Mouse (Mus musculus): ENCODE data around the gene Smim8.

DNA sequence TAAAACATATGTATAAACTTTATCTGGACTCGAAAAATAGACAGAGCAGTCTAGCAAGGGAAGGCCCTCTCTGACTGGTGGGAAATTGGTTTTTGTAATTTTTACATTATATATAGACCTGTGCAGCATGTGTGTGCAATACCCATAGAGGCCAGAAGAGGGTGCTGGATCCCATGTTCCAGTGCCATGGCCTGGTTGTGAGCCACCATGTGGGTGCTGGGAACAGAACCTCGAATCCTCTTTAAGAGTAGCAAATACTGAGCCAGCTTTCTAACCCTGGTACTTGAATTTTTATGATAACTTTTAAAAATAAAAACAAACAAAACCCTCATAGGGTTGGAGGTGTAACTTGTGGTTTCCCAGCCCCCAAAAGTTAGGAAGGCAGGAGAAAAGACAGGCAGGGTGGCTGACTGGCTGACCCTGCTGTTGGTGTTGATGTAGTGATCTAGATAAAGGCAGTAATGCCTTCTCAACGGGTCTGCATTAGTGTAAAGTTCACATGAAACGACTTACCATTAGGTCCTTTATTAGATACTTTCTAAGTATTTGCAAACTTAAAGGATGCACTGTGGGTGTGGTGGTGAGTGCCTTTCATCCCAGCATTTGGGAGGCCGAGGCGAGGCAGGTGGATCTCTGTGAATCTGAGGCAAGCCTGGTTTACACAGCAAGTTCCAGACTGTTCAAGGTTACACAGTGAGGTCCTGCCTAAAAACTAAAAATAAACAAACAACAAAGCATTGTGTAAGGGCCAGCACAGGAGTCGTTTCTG is 57.9 kb downstream of the Smim8 start:
- TF ChIP-seq POLR2A (IDR thresholded peaks at IDR 0.05; ENCODE audit: low read depth, low read length), result no peak
- TF ChIP-seq CTCF (conservative IDR thresholded peaks at IDR 0.05; ENCODE audit: insufficient read depth, insufficient read length, low read depth, low read length), result no peak
